Mouse (Mus musculus) MEL (cell line): ENCODE data around the gene Tmem44.

ENCODE experiments used
- CHD1 ChIP-seq: IDR thresholded peaks from 2 replicates; pipeline ENCODE4 v1.6.1; 2012; ENCODE audit warnings: low read depth, mild to moderate bottlenecking, inconsistent platforms, low read length, improper control_type of control experiment
- CHD2 ChIP-seq: IDR thresholded peaks from 2 replicates; pipeline ENCODE4 v1.6.1; 2011; ENCODE audit warnings: low read length, improper control_type of control experiment
- MAFK ChIP-seq: IDR thresholded peaks from 2 replicates; pipeline ENCODE4 v1.6.1; 2011; ENCODE audit warnings: low read depth, mild to moderate bottlenecking, low read length, improper control_type of control experiment, borderline replicate concordance
- MAZ ChIP-seq: IDR thresholded peaks from 2 replicates; pipeline ENCODE4 v1.6.1; 2012; ENCODE audit warnings: low read depth, mild to moderate bottlenecking, inconsistent platforms, low read length, improper control_type of control experiment
- MYB ChIP-seq: IDR thresholded peaks from 2 replicates; pipeline ENCODE4 v1.6.1; 2011; ENCODE audit warnings: mild to moderate bottlenecking, low read depth, low read length, improper control_type of control experiment
- NELFE ChIP-seq: IDR thresholded peaks from 2 replicates; pipeline ENCODE4 v1.6.1; 2011; ENCODE audit warnings: low read depth, low read length, improper control_type of control experiment
- TCF12 ChIP-seq: IDR thresholded peaks from 2 replicates; pipeline ENCODE4 v1.6.1; 2014; ENCODE audit warnings: low read depth, mild to moderate bottlenecking, inconsistent platforms, low read length, improper control_type of control experiment, moderate library complexity
- USF1 ChIP-seq: IDR thresholded peaks from 2 replicates; pipeline ENCODE4 v1.6.1; 2014; ENCODE audit warnings: low read depth, mild to moderate bottlenecking, inconsistent platforms, low read length, improper control_type of control experiment, moderate library complexity
- ZC3H11A ChIP-seq: IDR thresholded peaks from 2 replicates; pipeline ENCODE4 v1.6.1; 2012; ENCODE audit warnings: low read depth, mild to moderate bottlenecking, inconsistent platforms, low read length, improper control_type of control experiment

GRCm38 (mm10) chr16:30475633-30476461 lies 74.8 kb downstream of the Tmem44 start:
- TF ChIP-seq MAFK (no peak), NELFE (no peak), USF1 (no peak), CHD1 (no peak), MYB (no peak), MAZ (no peak), CHD2 (no peak), TCF12 (no peak), ZC3H11A (no peak)
